Mouse (Mus musculus): Measurements from ENCODE around the gene Fgfrl1.

DNA sequence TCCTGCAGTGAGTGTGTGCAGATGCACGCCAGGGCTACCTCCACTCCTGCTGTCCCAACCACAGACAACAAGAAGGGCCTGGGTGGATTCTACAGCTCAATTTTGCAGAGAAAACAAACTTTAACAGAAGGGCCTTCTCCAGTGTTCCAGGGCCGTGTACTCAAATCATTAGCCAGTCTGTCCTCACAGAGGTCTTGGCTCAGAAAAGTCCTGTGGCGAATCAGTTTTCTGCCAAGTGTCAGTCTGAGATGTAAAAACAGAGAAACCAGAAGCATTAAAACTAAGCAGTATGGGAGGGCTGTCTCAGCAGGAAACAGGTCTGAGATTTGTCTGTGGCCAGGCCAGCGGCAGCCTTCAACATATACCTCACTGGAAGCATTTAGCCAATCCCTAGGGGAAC, 25.9 kb downstream of the Fgfrl1 start:
- TF ChIP-seq ZC3H11A (IDR thresholded peaks at IDR 0.05; ENCODE audit: borderline replicate concordance, low read depth, low read length) = no peak
- TF ChIP-seq CHD2 (IDR thresholded peaks at IDR 0.05; ENCODE audit: low read depth, low read length) = no peak

Measured in ES-E14 (cell line).